Mouse (Mus musculus) brain, embryonic 14.5 days (tissue): ENCODE data around the gene Gng7.

Experiments
- CTCF ChIP-seq: fragments of 200-500 bp; IDR thresholded peaks from 2 replicates; pipeline ENCODE4 v1.5.1; 2012; ENCODE audit warnings: inconsistent platforms, mild to moderate bottlenecking, moderate library complexity, borderline replicate concordance; ENCODE audit not compliant: insufficient read depth, insufficient read length; ENCODE audit errors: extremely low read depth
- POLR2A ChIP-seq: fragments of 200-500 bp; IDR thresholded peaks from 2 replicates; pipeline ENCODE4 v1.6.1; 2012; ENCODE audit warnings: mild to moderate bottlenecking, inconsistent platforms, borderline replicate concordance; ENCODE audit not compliant: poor library complexity, insufficient read depth, insufficient read length, severe bottlenecking; ENCODE audit errors: extremely low read depth

- TF ChIP-seq CTCF (no peak), POLR2A (peak; percentile 46; the same call in 1 of the 2 replicates)
Observed at GRCm38 (mm10) chr10:81025047-81025621, 10.4 kb upstream of the Gng7 start.
